Mouse (Mus musculus) c-Kit-positive CD71-negative TER-119-negative erythroid progenitor cells, embryonic 14.5 days (primary cell): Measurements from ENCODE around the gene Syt13.

ENCODE experiments used
- DNase-seq: peaks from one replicate; pipeline ENCODE4 v3.0.0-alpha.2; 2013; ENCODE audit warnings: low read depth

Syt13 gene

DNA sequence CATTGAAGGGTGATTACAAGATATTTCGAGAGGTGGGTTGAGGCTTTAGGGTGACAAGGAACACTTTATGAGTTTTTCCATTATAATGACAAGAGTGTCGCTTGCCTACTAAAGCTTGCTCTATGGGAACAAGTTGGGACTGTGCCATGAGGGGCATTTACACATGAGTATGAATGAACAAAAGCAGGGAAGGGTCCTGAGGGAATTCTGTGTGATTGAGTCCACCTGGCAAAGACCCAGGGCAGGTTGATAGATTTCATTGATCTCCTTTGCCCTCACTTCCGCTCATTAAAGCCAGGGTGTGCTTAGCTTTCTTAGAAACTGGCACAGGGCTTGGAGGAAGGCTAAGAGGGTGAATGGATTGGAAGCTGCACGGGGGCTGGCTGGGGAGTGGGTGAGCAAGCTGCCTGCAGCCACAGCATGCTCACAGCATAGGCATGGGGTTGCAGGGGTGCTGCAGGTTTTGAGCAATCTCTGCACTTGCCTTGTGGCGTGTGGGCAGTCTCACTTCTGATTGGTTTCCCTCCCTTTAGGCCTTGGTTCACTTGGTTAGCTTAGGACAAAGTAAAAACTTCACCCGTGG lies 9.9 kb downstream of the Syt13 start:
- DNase-seq: no peak

DNA sequence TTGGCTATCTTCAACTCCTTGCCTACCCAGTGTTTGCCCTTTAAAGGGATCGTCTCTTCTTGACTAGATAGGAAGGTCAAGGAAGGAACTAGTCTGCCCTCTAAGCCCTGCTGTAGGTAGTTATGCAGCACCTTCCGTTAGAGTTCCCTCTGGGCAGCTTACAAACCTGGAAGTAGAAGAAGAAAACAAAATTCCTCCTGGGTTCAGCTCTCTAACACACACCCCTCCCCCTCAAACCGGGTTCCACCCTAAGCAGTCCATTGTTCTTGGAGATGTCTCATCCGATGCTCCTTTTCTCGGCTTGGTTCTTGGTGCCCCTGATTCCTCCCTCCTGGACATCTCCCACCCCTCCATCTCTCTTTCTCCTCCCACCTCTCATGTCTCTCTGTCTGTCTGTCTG lies 14.8 kb downstream of the Syt13 start:
- DNase-seq: no peak

DNA sequence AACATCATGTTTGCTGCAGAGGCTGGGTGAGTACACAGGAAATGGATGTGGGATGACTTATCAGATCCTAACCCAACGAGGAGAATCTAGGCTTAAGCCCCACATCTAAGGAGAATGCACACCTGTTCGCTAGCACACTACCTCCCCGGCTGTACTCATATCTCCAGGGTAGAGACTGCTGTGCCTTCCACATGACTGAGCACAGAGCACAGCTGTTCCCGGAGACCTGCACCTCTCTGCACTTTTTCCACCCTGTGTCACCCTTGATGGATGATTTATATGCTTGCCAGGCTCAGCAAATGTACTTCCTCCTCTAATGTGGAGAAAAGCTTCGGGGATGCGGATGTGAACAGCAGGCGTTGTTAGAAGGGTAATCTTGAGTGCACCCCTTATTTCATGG lies 16.2 kb downstream of the Syt13 start:
- no peak for DNase-seq

DNA sequence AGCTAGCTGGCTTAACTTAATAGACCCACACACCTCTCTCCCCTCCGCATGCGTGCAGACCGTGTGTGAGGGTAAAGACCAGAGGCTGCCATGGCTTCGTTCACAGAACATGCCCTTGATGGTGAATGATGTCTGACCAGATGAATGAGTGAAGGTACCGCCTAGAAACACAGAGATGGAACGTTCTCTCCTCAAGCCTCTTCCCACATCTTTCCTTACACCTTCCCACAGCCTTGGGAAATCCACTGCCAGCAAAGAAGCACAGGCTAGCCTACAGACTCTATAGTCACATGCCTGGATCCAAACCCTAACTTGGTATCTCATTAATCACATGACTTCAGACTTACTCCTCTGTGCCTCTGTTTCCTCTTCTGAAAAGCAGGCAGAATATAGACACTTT lies 18.5 kb downstream of the Syt13 start:
- DNase-seq: no peak

DNA sequence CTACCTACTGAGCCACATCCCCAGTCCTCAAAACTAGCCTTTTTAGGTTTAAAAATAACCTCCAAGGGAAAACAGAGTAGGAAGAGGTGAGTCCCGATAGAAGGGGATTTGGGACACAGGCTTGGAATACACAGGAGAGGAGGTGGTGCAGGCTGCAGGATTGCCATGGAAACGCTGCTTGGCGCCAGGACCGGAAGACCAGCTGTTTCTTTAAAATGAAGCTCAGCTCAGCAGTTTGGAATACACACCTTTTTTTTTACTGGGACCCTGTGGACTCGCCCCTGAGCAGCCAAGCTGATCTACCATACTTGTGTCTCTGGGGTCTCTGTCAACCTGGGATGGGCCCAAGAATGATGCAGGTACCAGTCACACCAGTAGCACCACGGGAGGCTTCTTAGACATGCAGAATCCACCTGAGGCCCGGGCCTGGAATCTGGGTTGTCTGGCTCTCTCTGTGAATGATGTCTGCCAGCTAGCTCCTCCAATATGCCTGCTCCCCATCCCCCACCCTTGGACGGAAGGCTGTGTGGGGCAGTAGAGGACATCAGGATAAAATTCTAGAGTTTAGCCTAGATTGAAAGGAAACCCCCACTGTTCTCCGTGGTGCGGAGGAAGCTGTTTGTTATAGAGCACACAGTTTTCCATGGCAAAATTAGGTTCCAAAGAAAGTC lies 19.5 kb downstream of the Syt13 start:
- no peak for DNase-seq

DNA sequence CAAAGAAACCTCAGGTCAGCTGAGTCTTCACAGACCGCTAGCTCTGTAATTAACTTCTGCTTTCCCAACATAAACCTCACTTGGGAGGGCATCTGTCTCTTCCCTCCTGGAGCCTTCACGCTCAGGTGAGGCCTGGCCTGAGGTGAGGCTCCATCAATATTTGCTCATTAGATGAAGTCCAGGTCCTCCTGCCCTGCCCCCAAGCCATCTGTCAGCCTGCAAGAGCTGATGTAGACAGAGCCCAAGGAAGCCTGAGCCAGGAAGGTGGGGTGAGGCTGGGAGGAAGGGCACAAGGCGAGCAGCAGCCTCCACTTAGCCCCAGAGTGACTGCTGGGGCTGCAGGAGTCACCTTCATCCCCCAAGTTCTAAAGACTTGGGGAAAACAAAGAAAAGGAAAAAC lies 20.6 kb downstream of the Syt13 start:
- no peak for DNase-seq

DNA sequence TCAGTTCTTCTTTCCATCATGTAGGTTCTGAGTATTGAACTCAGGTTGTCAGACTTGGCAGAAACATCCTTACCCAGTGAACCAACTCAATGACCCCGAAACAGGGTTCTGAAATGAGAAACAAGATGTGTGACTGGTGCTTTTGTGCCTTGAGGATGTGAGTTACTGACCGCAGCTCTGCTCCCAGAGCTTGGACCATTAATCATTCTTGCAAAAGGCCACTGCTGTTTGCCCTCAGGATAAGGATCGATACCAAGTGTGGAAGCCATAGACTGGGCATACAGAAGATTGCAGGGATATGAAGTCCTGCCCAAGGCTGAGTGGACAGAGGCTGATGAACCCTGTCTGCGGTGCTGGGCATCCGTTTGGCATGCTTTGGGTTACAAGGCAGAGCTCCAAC lies 23.2 kb downstream of the Syt13 start:
- no peak for DNase-seq

DNA sequence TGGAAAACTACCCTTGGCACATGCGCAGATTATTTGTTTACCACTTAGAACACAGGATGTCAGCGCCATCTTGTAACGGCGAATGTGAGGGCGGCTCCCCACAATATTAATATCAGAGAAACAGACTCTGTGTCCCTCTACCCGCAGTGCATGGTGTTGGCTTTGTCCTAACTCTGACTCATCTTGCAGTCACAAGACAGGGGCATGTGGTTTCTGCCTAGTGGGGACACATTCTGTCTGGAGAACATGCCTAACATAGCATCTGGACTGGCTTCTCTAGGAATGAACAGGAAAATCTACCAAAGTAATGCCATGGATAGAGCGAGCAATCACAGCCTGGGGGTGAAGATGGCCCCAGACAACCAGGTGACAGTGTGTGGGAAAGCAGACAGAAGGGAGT lies 23.9 kb downstream of the Syt13 start:
- no peak for DNase-seq

DNA sequence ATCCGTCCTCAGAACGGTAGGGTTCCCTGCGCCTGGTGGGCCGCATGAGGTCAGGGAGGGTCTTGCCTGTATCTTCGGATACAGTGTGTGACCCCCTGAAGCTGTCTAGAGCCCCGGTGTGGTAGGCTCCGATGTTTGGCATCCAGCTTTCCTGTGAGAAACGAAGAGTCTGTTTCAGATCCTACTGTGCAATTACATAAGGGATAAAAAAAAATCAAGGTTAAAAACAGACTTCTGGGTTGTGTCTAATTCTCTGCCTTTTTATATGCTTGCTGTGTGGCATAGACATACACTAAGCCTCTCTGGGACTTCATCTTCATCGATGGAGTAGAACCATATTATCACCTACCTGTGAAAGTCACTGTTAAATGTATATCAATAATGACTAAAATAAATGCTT lies 26.1 kb downstream of the Syt13 start:
- no peak for DNase-seq

DNA sequence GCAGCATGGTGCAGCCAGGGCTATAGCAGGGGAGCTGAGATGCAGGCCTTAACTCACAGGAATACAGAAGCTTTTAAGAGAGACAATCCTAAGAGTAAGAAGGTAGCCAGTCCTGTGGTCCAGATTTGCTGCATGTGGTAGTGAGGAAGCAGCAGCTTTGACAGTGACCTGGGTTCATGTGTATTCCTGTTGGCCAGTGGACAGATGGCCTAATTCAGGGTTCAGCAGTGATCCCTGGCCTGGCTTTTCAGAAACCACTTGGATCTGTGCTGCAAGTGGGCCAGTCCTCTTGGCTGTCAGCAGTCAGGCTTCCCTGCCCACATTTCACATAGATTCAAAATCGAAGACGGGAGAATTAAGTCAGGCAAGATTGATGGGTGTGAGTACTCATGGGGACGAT lies 26.6 kb downstream of the Syt13 start:
- DNase-seq: no peak

DNA sequence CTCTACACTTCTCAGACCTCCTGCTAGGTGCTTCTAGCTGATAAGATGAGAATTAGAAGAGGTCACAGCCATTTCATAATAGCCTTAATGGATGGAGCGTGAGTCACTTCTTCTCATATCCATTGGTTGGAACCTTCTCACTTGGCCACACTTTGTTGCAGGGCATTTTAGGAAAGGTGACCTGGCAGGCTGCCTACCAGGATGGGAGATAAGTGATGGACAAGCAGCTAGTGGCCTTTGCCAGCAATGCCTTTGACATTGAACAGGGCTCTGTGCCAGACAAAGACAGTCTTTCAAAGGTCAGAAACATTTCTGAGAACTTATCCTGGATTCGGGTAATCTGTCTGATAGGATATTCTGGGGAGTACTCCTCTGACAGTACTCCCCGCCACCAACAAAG lies 28.5 kb downstream of the Syt13 start:
- DNase-seq: no peak

DNA sequence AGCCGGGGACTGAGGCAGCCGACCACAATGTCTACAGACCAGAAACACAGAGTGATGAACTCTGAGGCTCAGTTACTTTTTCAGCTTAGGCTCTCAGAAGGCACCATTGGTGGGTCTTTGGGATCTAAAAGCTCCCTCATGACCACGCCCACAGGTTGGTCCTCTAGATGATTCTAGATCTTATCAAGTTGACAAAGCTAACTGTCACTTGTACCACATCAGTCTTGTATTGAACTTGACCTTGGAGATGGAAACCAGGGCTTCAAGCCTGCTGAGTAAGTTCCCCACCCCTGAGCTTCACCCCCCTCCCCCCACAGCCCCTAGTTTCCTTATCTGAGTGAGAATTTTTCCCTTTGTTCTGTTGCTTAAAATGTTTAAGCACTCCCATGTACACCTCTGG lies 29.5 kb downstream of the Syt13 start:
- no peak for DNase-seq

DNA sequence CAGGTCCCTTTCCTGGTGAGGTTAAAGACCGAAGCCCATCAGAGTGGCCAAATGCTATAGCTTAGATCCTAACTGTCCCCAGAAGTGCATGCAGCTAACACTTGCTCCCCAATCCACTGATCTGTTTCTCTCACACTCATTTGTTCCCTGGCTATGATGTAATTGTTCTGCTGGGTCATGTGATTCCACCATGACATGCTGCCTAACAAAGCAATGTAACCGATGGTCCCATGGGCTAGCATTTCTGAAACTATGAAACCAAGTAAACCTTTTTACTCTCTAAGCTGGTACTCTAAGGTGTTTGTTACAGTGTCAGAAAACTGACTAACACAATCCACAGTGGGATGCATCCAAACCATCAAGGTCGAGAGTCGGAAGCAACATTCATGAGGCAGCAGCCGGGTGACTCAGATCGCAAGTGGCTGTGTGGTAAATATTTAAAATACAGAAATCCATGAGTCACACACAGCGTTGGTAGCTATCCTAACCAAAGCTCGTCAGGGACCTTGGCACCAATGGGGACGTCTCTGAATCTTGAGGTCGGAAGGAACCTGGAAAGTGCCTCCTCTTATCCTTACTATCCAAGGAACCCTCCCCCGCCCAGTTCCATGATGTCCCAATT lies 30.3 kb downstream of the Syt13 start:
- no peak for DNase-seq

DNA sequence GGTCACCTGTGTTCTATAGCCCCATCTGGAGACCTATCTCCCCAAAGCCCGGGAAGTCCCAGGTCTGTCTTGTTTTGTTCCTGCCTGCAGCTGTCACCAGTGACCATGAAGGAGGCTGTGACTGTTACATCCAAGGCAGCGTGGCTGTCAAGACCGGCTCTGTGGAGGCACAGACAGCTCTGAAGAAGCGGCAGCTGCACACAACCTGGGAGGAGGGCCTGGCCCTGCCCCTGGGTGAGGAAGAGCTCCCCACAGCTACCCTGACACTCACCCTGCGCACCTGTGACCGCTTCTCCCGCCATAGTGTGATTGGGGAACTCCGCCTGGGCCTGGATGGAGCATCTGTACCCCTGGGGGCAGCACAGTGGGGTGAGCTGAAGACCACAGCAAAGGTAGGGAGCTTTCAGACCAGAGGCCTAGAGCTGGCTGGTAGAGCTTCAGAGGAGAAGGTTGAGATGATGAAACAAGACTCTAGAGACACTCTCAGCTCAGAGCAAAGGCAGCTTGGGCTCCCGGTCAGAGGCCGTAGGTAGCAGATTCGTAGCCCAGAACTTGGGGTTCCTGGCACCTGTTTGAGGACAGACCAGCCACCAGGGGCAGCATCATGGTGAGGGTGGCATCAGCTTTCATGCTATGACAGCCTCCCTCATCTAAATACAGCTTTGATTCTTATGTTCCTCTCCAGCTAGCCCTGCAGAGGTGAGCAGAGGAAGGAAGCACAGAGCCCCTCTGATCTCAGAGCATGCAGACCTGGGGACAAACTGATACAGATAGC lies 31.1 kb downstream of the Syt13 start:
- DNase-seq: no peak

DNA sequence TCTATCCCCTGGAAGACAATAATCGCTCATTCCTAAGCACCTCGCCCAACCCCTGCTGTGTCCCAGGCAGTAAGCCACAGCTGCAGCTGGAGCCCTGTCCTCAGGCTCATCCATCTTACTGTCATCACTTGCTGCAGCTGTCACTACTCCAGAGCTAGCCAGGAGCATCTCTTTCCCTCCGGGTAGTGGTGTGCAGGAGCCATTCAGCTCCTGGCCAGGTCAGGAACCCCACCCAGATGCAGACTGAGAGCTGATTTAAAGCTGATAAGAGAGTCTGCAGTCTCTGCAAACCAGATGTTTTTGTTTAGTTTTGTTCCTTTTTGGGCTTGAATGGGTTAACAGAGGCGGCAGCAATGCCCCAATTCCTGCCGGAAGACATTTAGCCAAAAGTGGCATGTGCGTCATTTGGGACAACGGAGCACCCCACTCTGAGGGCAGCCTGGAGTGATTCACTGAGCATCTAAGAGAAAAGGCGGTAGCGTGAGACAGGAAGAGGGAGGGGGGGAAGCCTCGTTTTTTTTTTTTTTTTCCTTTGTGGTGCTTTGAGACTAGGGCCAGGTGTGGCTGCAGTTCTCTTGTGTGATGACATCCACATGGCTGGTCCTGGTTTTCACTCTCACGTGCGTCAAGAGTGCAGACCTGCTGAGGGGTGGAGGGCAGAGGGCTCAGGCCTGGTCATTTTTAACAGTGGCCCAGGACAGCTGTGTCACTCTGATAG lies 33.2 kb downstream of the Syt13 start:
- no peak for DNase-seq

DNA sequence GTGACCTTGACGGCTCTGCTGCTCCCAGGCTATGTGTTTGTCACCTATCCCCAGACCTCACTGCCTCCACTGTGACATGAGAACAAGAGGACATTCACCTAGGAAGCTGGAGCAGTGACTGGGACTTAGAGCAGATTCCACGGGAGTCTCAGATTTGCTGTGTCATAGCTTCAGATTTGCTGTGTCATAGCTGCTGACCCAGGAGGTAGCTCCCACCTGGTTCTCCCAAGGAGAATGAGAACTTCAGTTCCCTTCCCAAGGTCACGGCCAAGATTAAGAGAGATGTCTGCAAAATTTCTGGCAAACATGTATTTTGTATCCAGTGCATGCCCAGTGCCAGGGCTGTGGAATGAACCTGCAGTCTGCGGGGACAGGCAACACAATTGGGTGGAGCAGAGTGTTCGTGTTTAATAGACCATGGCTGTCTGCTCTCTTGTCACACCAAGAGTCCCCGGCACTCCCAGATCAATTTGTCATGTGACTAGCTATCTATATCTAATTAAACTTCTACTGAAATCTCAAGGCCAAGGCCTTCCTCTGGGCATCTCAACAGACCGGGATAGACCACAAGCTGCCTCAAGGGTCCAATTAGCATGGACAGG lies 33.9 kb downstream of the Syt13 start:
- DNase-seq: no peak

DNA sequence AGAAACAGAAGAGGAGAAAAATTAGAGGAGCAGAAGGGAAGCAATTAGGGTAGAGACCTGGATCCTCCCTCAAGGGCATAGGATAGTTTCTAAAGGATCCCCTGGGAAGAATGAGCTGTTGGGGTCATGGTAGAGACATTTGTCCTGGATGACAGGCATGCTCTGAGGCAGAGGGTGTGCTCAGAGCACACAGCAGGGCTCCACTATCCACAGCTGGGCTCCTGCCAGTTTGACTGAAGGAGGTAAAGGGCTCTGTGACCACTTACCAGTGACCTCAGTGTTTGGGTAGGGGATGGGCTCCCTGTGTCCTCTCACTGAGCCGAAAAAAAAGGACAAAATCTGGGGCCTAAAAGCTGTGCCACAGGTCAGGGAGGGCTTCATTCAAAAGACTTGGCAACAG lies 34.6 kb downstream of the Syt13 start:
- DNase-seq: no peak

DNA sequence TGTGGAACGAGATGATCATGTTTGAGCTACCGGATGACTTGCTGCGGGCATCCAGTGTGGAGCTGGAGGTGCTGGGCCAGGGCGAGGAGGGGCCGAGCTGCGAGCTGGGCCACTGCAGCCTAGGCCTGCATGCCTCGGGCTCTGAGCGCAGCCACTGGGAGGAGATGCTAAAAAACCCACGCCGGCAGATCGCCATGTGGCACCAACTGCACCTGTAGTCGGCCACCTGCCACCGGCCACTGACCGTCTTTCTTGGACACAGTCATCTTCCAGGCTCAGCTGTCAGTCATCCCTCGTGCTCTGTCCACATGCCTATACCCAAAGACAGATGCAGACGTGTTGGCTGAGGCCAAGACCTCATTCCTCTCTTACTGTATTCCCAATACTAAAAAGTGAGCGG lies 38.6 kb downstream of the Syt13 start:
- DNase-seq: no peak

DNA sequence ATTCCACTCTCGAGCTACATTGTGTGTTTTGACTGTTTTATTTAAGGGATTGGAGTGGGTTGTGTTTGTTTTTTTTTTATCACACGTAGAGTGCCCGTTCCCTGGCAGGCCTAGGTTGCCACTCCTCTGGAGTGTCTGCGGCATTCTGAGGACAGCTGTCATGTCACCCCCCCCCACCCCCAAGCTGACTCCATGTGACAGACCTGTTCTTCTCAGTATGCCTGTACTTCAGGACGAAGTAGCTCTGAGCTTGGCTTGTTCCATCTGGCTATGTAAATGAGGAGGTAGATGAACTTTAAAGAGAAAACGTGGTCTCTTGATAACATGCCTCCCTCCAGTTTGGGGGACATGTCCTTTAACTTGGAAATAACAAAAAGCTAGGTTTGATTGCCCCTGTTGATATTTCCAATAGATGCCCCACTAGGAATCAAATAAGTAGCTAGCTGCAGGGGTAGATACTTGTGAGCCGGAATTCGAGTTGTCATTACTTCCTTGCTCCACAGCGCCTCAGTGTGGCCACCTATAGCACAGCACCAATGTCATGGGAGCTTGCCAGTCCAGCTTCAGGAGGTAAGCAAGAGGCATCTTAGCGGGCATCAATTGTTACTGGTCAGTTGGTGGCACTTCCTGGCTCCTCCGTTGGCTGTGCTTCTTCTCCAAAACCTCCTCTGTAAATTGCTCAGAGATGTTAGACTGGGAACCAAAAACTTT lies 39.7 kb downstream of the Syt13 start:
- peak; percentile 23 for DNase-seq

DNA sequence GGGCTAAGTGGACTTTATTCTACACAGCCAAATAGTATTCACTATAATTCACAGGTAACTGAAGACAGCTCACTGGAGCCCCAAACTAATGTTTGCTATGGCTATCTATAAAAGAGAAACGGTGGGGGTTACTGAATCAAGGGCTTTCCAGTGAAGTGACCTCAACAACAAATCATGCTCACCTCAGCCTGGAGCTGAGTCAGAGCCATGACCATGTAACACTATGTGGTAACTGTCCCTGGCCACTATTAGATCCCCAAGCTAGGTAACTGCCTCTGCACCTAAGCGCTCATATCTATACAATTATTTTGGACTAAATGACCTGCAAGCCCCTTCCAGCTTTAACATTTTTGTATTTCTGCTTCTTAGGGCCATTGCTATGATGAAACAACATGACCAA lies 42.0 kb downstream of the Syt13 start:
- no peak for DNase-seq

DNA sequence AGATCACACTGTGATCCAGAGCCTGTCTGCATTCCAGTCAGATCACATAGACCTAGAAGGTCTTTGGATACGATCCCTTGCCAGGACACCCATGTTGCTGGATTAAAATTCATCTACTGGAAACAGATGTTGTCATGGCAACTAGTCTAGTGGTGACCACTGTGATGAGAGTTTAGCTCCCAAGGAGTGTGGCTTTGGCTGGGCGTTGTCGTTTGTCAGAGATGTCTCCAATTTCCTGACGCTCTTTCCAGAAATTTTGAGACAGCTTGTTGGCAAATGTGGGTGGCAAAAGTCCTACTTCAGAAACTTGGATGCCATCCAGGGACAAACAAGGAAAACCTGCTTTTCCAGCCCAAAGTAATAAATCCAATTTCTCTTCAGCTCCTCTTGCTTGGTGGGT lies 43.7 kb downstream of the Syt13 start:
- no peak for DNase-seq
